Mouse (Mus musculus): Measurements from ENCODE around the gene Fam219a. TPM values are rescaled to one million over a fixed set of nuclear protein-coding genes. Genes with fewer than 3 reads are reported as not detected.

Gene Fam219a
- polyA plus RNA-seq, 1 experiment from 2014 or later, result 1.2 TPM

GRCm38 (mm10) chr4:41522788-41523187, 46.5 kb downstream of the Fam219a start:
- Histone ChIP-seq H3K9ac (ENCODE audit: low read length) (no peak overlapping the region), H3K27me3 (ENCODE audit: control insufficient read depth, insufficient read depth, low read length) (0 out of 2 replicates have a peak, but pooled peaks cover 3% of the 10 kb centered on the region), H3K27ac (replicated peaks; ENCODE audit: low read depth, low read length) (no peak overlapping the region), H3K36me3 (ENCODE audit: control insufficient read depth, insufficient read depth, low read length) (no peaks in the 10 kb centered on the region), H3K4me3 (ENCODE audit: low read depth, low read length) (no peak overlapping the region), H3K4me2 (ENCODE audit: low read depth, severe bottlenecking) (no peak overlapping the region), H3K4me1 (ENCODE audit: control insufficient read depth, insufficient read depth, low read length) (no peaks in the 10 kb centered on the region), H3K9me3 (ENCODE audit: control insufficient read depth, low read length) (no peaks in the 10 kb centered on the region)
- WGBS, result 41% methylated on average over 5 of the region's 5 CpGs
- ATAC-seq (ENCODE audit: insufficient number of reproducible peaks, low FRiP score, low TSS enrichment, low read depth), result no peak
- peak; percentile 42 for DNase-seq (ENCODE audit: low spot score)

GRCm38 (mm10) chr4:41522136-41522535, 47.2 kb downstream of the Fam219a start:
- H3K4me1 ChIP-seq (ENCODE audit: control insufficient read depth, insufficient read depth, low read length), result no peaks in the 10 kb centered on the region
- no peak overlapping the region for H3K9ac ChIP-seq (ENCODE audit: low read length)
- WGBS, result 89% methylated on average over 6 of the region's 6 CpGs
- 0 out of 2 replicates have a peak, but pooled peaks cover 3% of the 10 kb centered on the region for H3K27me3 ChIP-seq (ENCODE audit: control insufficient read depth, insufficient read depth, low read length)
- ATAC-seq (ENCODE audit: insufficient number of reproducible peaks, low FRiP score, low TSS enrichment, low read depth), result no peak
- H3K9me3 ChIP-seq (ENCODE audit: control insufficient read depth, low read length), result no peaks in the 10 kb centered on the region
- no peak overlapping the region for H3K4me3 ChIP-seq (ENCODE audit: low read depth, low read length)
- no peak overlapping the region for H3K27ac ChIP-seq (replicated peaks; ENCODE audit: low read depth, low read length)
- no peaks in the 10 kb centered on the region for H3K36me3 ChIP-seq (ENCODE audit: control insufficient read depth, insufficient read depth, low read length)
- no peak overlapping the region for H3K4me2 ChIP-seq (ENCODE audit: low read depth, severe bottlenecking)
- DNase-seq (ENCODE audit: low spot score), result no peak

DNA sequence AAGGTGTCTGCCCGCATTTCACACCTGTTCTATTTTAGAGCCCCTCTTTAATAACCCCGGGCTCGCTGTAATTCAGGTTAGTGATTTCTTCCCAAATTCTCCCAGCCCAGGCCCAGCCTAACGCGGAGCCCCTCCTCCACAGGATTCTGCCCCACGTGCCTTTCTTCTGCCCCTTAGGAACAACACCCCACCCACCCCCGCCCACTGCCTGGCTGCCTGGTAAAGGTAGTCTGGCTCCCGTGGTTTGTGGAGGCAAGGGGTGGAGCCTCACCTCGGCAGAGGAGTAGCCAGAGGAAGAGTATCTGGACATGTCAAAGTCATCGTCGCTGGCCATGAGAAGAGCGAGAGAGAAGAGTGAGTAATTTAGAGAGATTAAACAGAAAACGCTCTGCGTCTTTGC, 48.7 kb downstream of the Fam219a start:
- Histone ChIP-seq H3K4me2 (ENCODE audit: low read depth, severe bottlenecking) (no peak overlapping the region), H3K36me3 (ENCODE audit: control insufficient read depth, insufficient read depth, low read length) (no peaks in the 10 kb centered on the region), H3K9me3 (ENCODE audit: control insufficient read depth, low read length) (no peaks in the 10 kb centered on the region), H3K4me3 (ENCODE audit: low read depth, low read length) (no peak overlapping the region), H3K4me1 (ENCODE audit: control insufficient read depth, insufficient read depth, low read length) (no peaks in the 10 kb centered on the region), H3K27ac (replicated peaks; ENCODE audit: low read depth, low read length) (no peak overlapping the region), H3K9ac (ENCODE audit: low read length) (no peak overlapping the region), H3K27me3 (ENCODE audit: control insufficient read depth, insufficient read depth, low read length) (0 out of 2 replicates have a peak, but pooled peaks cover 3% of the 10 kb centered on the region)
- DNase-seq (ENCODE audit: low spot score), result no peak
- ATAC-seq (ENCODE audit: insufficient number of reproducible peaks, low FRiP score, low TSS enrichment, low read depth), result no peak
- 32% methylated on average over 14 of the region's 14 CpGs for WGBS

DNA sequence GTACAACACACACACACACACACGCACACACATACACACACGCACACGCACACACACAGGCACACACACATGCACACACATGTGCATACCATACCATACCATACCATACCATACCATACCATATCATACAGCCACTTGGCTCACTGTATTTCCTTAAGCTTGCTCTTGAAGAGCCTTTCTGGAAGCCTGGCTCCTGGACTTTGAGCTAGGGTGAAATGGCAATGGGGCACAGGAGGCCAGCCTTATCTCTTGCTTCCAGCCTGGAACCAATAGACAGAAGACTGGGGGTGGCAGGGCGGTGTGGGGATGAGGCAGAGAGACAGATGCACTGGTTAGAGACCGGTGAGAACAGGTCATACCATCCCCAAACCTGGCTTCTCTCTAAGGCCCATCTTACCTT, 50.1 kb downstream of the Fam219a start:
- H3K4me1 ChIP-seq (ENCODE audit: control insufficient read depth, insufficient read depth, low read length), result no peaks in the 10 kb centered on the region
- no peaks in the 10 kb centered on the region for H3K9me3 ChIP-seq (ENCODE audit: control insufficient read depth, low read length)
- H3K36me3 ChIP-seq (ENCODE audit: control insufficient read depth, insufficient read depth, low read length), result no peaks in the 10 kb centered on the region
- no peak overlapping the region for H3K27ac ChIP-seq (replicated peaks; ENCODE audit: low read depth, low read length)
- DNase-seq (ENCODE audit: low spot score), result no peak
- H3K27me3 ChIP-seq (ENCODE audit: control insufficient read depth, insufficient read depth, low read length), result 0 out of 2 replicates have a peak, but pooled peaks cover 3% of the 10 kb centered on the region
- 91% methylated on average over 5 of the region's 5 CpGs for WGBS
- no peak overlapping the region for H3K9ac ChIP-seq (ENCODE audit: low read length)
- ATAC-seq (ENCODE audit: insufficient number of reproducible peaks, low FRiP score, low TSS enrichment, low read depth), result no peak
- no peak overlapping the region for H3K4me2 ChIP-seq (ENCODE audit: low read depth, severe bottlenecking)
- no peak overlapping the region for H3K4me3 ChIP-seq (ENCODE audit: low read depth, low read length)

DNA sequence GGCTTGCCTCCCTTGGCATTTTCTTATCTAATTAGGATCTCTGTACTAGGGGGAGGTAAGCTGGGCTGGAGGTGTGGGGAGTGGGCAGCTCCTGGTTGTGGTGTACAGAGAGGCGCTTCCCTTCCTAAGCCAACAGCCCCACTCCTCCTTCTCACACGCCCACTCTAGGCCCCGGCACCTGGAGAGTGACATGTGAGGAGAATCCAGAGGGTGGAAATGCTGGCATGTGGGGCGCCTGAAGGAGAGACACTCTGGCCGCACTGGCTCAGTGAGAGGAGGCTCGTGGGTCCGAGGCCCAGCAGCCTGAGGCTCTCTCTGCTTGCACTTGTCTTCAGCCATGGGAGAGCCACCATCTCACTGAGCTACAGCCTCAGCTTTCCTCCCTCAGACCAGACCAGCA, 51.0 kb downstream of the Fam219a start:
- H3K4me3 ChIP-seq (ENCODE audit: low read depth, low read length), result no peak overlapping the region
- no peak overlapping the region for H3K27ac ChIP-seq (replicated peaks; ENCODE audit: low read depth, low read length)
- ATAC-seq (ENCODE audit: insufficient number of reproducible peaks, low FRiP score, low TSS enrichment, low read depth) (no peak), DNase-seq (ENCODE audit: low spot score) (no peak)
- H3K9ac ChIP-seq (ENCODE audit: low read length), result no peak overlapping the region
- no peaks in the 10 kb centered on the region for H3K36me3 ChIP-seq (ENCODE audit: control insufficient read depth, insufficient read depth, low read length)
- H3K9me3 ChIP-seq (ENCODE audit: control insufficient read depth, low read length), result no peaks in the 10 kb centered on the region
- no peak overlapping the region for H3K4me2 ChIP-seq (ENCODE audit: low read depth, severe bottlenecking)
- WGBS, result 71% methylated on average over 7 of the region's 7 CpGs
- H3K4me1 ChIP-seq (ENCODE audit: control insufficient read depth, insufficient read depth, low read length), result peaks cover 5% of the 10 kb centered on the region; the same call in 1 of the 2 replicates
- 0 out of 2 replicates have a peak, but pooled peaks cover 3% of the 10 kb centered on the region for H3K27me3 ChIP-seq (ENCODE audit: control insufficient read depth, insufficient read depth, low read length)

GRCm38 (mm10) chr4:41517233-41517632, 52.1 kb downstream of the Fam219a start, which contains the start of gene 1110017D15Rik:
1110017D15Rik (minus strand) TSS chr4:41517333.
- no peak within 1 kb of the TSS for H3K27ac ChIP-seq (replicated peaks; ENCODE audit: low read depth, low read length)
- no peaks in the 10 kb centered on the region for H3K9me3 ChIP-seq (ENCODE audit: control insufficient read depth, low read length)
- DNase-seq (ENCODE audit: low spot score), result no peak

GRCm38 (mm10) chr4:41513714-41514113, 55.6 kb downstream of the Fam219a start:
- H3K4me3 ChIP-seq (ENCODE audit: low read depth, low read length), result no peak overlapping the region
- ATAC-seq (ENCODE audit: insufficient number of reproducible peaks, low FRiP score, low TSS enrichment, low read depth) (no peak), DNase-seq (ENCODE audit: low spot score) (peak; percentile 55)
- H3K9ac ChIP-seq (ENCODE audit: low read length), result 0 out of 2 replicates have a peak overlapping the region, but pooled peaks have one; percentile 32
- peaks cover 7% of the 10 kb centered on the region; the same call in 1 of the 2 replicates for H3K4me1 ChIP-seq (ENCODE audit: control insufficient read depth, insufficient read depth, low read length)
- H3K4me2 ChIP-seq (ENCODE audit: low read depth, severe bottlenecking), result peak overlapping the region; percentile 8; the same call in 1 of the 2 replicates
- H3K36me3 ChIP-seq (ENCODE audit: control insufficient read depth, insufficient read depth, low read length), result no peaks in the 10 kb centered on the region
- peak overlapping the region; percentile 24; the same call in 1 of the 2 replicates for H3K27ac ChIP-seq (replicated peaks; ENCODE audit: low read depth, low read length)
- H3K9me3 ChIP-seq (ENCODE audit: control insufficient read depth, low read length), result no peaks in the 10 kb centered on the region
- WGBS, result 6% methylated on average over 8 of the region's 8 CpGs
- no peaks in the 10 kb centered on the region for H3K27me3 ChIP-seq (ENCODE audit: control insufficient read depth, insufficient read depth, low read length)

More at GRCm38 (mm10) chr4:41517233-41517632, 52.1 kb downstream of the Fam219a start, which contains the start of gene 1110017D15Rik:
- 83% methylated on average over 2 of the region's 2 CpGs for WGBS
- no peak for ATAC-seq (ENCODE audit: insufficient number of reproducible peaks, low FRiP score, low TSS enrichment, low read depth)
- Histone ChIP-seq H3K4me3 (ENCODE audit: low read depth, low read length) (no peak within 1 kb of the TSS), H3K9ac (ENCODE audit: low read length) (no peak within 1 kb of the TSS), H3K27me3 (ENCODE audit: control insufficient read depth, insufficient read depth, low read length) (0 out of 2 replicates have a peak, but pooled peaks cover 3% of the 10 kb centered on the region), H3K36me3 (ENCODE audit: control insufficient read depth, insufficient read depth, low read length) (no peaks in the 10 kb centered on the region), H3K4me2 (ENCODE audit: low read depth, severe bottlenecking) (no peak within 1 kb of the TSS), H3K4me1 (ENCODE audit: control insufficient read depth, insufficient read depth, low read length) (peaks cover 7% of the 10 kb centered on the region; the same call in 1 of the 2 replicates)

DNA sequence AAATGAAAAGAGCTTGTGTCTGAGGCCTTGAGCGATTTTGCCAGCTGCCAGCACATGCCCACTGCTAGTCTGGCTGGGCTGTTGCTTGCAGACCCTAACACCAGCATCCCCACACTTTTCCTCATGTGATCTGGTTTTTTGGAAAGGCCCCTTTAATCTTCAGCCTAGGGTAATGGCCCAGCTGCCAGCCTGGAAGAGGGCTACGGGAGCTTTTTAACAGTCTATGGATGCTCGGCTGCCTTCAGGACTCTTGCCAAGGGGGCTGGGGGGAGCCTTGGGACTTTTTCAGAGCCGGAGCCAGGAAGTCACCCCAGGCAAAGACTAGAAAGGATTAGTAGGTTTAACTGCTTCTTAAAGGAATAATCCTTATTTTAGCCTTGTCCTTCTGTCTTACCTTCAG, 56.0 kb downstream of the Fam219a start:
- peak overlapping the region; percentile 32; the same call in 1 of the 2 replicates for H3K27ac ChIP-seq (replicated peaks; ENCODE audit: low read depth, low read length)
- no peaks in the 10 kb centered on the region for H3K36me3 ChIP-seq (ENCODE audit: control insufficient read depth, insufficient read depth, low read length)
- ATAC-seq (ENCODE audit: insufficient number of reproducible peaks, low FRiP score, low TSS enrichment, low read depth) (no peak), DNase-seq (ENCODE audit: low spot score) (peak; percentile 34)
- WGBS, result 15% methylated on average over 4 of the region's 4 CpGs
- H3K27me3 ChIP-seq (ENCODE audit: control insufficient read depth, insufficient read depth, low read length), result no peaks in the 10 kb centered on the region
- H3K4me2 ChIP-seq (ENCODE audit: low read depth, severe bottlenecking), result no peak overlapping the region
- no peaks in the 10 kb centered on the region for H3K9me3 ChIP-seq (ENCODE audit: control insufficient read depth, low read length)
- H3K4me3 ChIP-seq (ENCODE audit: low read depth, low read length), result no peak overlapping the region
- H3K9ac ChIP-seq (ENCODE audit: low read length), result 0 out of 2 replicates have a peak overlapping the region, but pooled peaks have one; percentile 32
- peaks cover 7% of the 10 kb centered on the region; the same call in 1 of the 2 replicates for H3K4me1 ChIP-seq (ENCODE audit: control insufficient read depth, insufficient read depth, low read length)

Measured in limb, embryonic 11.5 days (tissue).